Mouse (Mus musculus) embryonic facial prominence, embryonic 10.5 days (tissue): ENCODE measurements around the gene Rtbdn. TPM values are rescaled to one million over a fixed set of nuclear protein-coding genes. Genes with fewer than 3 reads are reported as not detected.
A peak's percentile ranks its signal among the peaks of the same experiment; 100 is the strongest.

ENCODE experiments used
- DNase-seq: peaks from one replicate; pipeline ENCODE4 v3.0.0-alpha.2; 2017; ENCODE audit warnings: low spot score
- H3K27ac ChIP-seq: fragments of 300-500 bp; sonication (generic); replicated peaks from 2 replicates; pipeline ENCODE4 v1.5.1; 2016; ENCODE audit warnings: mild to moderate bottlenecking
- H3K27me3 ChIP-seq: fragments of 300-500 bp; sonication (generic); replicated peaks from 2 replicates; pipeline ENCODE4 v1.6.1; 2016; ENCODE audit warnings: low read depth, mild to moderate bottlenecking; ENCODE audit not compliant: poor library complexity, severe bottlenecking
- H3K36me3 ChIP-seq: fragments of 300-500 bp; sonication (generic); replicated peaks from 2 replicates; pipeline ENCODE4 v1.6.1; 2016; ENCODE audit warnings: mild to moderate bottlenecking, moderate library complexity
- H3K4me1 ChIP-seq: fragments of 300-500 bp; sonication (generic); 2 replicates; pipeline ENCODE4 v1.6.1; 2016
- H3K4me3 ChIP-seq: fragments of 300-500 bp; sonication (generic); 2 replicates; pipeline ENCODE4 v1.5.1; 2016; ENCODE audit warnings: mild to moderate bottlenecking, moderate library complexity
- H3K9me3 ChIP-seq: fragments of 300-500 bp; sonication (generic); 2 replicates; pipeline ENCODE4 v1.6.1; 2016; ENCODE audit warnings: mild to moderate bottlenecking
- WGBS: fragments of 180-500 bp; shearing (Covaris S2); methylation state at CpG from one replicate; pipeline ENCODE4 v1.1.7; 2016; 5-methylcytosine and 5-hydroxymethylcytosine counted together
- polyA plus RNA-seq: library from polyadenylated mRNA; unstranded; fragments of >200 nt; fragmentation: Nextera tagmentation; extraction: Ambion mirVana; gene quantifications from 2 replicates; pipeline ENCODE4 v1.2.1, GENCODE M21; 2016

Gene Rtbdn
- polyA plus RNA-seq, 1 experiment from 2014 or later = 0.91 TPM

DNA sequence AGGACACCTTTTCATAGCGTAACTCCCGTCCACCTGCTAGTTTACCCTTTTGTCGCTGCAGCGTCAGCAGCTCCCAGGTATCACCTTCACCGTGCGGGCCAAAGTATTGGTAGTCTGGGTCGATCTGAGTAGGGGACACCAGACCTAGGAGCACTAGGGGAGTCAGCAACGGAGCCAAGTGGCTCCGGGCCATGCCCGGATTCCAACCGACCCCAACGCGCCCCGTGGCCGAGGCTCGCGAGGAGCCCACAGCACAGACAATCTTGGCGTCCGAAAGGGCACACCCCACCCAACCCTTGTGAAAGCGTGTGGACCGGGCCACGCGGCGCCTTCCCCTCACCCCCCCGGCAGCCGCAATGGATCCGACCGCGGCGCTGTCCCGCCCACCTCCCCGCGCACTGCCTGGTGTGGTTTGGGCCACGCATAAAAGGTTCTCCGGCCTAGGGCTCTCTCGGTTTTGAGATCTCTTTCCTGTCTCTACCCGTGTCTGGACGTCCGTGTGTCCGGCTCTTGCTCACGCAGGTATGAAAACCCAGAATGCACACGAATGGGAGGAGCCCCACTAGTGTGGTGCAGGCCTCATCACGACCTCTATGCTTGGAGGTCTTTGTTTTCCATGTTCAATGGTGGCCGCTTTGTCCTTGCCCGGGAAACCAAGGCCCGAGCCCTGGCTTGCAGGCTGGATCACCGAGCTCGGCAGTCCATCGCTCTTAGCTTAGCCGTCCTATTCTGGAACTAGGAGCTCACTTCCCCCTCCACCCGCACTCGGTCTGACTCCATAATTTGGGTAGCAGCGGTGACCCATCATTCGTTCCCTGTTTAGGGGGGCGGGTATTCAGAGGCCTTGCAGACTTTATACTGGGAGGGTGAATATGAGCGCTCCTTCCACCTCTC lies 22.7 kb downstream of the Rtbdn start, which contains the start of the genes Gm49661, Prdx2 and Rnaseh2a:
Gene Gm49661 (minus strand): TSS at position 193 of the 894 bp plus-strand sequence.
Gene Prdx2 (plus strand): TSS at position 347 of the 894 bp plus-strand sequence.
Gene Rnaseh2a (minus strand): TSS at position 527 of the 894 bp plus-strand sequence.
- Histone ChIP-seq H3K36me3 (peaks cover 41% of the 10 kb centered on the region), H3K27ac (peak within 1 kb of the TSS; percentile 97), H3K27me3 (no peaks in the 10 kb centered on the region), H3K9me3 (no peaks in the 10 kb centered on the region), H3K4me3 (peak within 1 kb of the TSS; percentile 80), H3K4me1 (peaks cover 62% of the 10 kb centered on the region)
- under 1% methylated on average over 56 of the region's 56 CpGs for WGBS
- DNase-seq = peak; percentile 90

DNA sequence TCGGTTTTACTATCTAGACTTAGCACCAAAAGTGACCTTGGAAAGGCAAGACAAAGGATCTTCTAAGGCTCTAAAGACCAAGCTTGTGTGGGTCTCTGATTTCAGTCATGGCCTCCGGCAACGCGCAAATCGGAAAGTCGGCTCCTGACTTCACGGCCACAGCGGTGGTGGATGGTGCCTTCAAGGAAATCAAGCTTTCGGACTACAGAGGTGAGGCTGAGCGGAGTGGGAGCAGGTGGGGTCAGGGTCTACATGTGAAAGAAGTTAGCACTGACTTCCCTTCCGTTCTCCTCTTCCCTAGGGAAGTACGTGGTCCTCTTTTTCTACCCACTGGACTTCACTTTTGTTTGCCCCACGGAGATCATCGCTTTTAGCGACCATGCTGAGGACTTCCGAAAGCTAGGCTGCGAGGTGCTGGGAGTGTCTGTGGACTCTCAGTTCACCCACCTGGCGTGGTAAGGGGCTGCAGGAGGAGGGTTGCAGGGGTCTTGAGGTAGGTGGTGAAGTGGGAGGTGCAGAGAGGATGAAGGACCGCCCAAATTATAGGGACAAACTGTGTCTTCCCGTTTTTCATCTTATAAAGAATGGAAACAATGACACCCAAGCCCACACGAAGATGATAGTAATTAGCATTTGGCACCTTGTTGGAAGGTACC lies 23.5 kb downstream of the Rtbdn start:
- Histone ChIP-seq H3K4me3 (peak overlapping the region; percentile 80), H3K27me3 (no peaks in the 10 kb centered on the region), H3K4me1 (peaks cover 62% of the 10 kb centered on the region), H3K36me3 (peaks cover 49% of the 10 kb centered on the region), H3K9me3 (no peaks in the 10 kb centered on the region), H3K27ac (peak overlapping the region; percentile 97)
- DNase-seq = peak; percentile 56
- WGBS = 12% methylated on average over 21 of the region's 21 CpGs

DNA sequence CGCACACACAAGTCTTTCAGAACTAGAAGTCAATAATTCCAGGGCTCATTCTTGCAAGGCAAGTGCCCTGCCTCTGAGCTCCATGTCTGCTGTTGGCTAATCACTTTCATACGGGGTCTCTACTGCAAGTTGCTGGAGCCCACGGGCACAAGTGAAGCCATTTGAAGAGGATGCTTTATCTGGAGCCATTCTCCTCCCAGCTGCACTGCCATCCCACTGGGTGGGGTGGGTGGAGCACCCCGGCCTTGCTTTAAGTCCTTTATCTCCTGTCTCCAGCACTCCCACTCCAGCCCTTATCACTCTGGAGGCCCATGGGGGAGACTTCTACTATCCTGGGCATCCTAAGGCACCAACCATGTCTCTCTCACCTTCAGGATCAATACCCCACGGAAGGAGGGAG lies 24.1 kb downstream of the Rtbdn start:
- peaks cover 50% of the 10 kb centered on the region for H3K36me3 ChIP-seq
- WGBS = 69% methylated on average over 5 of the region's 5 CpGs
- DNase-seq = no peak
- H3K9me3 ChIP-seq = no peaks in the 10 kb centered on the region
- H3K4me1 ChIP-seq = peaks cover 64% of the 10 kb centered on the region
- peak overlapping the region; percentile 80 for H3K4me3 ChIP-seq
- H3K27ac ChIP-seq = peak overlapping the region; percentile 97
- no peaks in the 10 kb centered on the region for H3K27me3 ChIP-seq

DNA sequence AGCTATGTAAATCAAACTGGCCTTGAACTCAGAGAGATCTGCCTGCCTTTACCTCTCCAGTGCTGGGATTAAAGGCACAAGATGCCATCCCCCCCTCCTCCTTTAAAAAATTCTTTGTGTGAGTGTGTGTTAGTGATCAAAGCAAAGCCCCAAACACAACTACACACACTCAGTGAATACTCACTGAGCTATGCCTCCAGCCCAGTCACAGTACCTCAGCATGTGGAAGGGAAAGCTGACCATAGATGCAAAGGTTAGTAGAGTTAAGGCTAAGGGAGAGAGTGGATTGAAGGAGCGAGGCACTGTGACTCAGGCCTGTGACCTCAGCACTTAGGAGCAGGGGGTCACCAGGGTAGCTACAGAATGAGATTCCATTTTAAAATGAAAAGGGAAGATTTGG lies 26.3 kb downstream of the Rtbdn start:
- no peak overlapping the region for H3K27ac ChIP-seq
- peaks cover 50% of the 10 kb centered on the region for H3K36me3 ChIP-seq

DNA sequence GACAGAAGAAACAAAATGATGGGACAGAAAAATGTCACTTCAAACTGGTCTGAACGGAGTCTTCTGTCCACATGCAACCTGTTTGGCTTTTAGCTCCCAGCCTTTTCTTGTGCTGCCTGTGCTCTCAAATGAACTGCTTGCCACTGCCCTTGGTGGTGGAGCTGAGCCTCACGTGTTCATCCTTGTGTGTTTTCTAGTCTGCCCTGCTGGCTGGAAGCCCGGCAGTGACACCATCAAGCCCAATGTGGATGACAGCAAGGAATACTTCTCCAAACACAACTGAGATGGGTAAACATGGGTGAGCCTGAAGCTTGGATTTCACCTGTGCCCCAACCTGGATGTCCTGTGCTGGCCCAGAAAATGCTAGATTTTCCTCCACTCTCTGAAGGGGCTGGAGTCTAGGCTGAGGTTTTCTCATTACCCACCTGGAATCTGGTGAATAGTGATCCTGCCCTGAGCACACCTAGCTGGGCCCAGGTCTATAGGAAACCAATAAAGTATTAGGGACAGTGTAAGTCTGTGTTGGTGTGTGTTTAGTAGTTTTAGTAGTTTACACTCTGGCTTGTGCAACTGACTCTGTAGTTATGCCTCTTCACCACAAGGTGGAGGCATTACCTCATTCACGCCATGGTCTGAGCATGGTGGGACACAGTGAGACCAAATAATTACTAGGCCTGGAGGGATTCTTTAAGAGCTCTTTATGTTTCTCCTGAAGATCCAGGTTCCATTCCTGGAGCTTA lies 27.2 kb downstream of the Rtbdn start:
- Histone ChIP-seq H3K27me3 (peaks cover 22% of the 10 kb centered on the region), H3K4me3 (peak overlapping the region; percentile 21; the same call in 1 of the 2 replicates), H3K9me3 (no peaks in the 10 kb centered on the region), H3K27ac (no peak overlapping the region), H3K36me3 (peaks cover 50% of the 10 kb centered on the region), H3K4me1 (peaks cover 65% of the 10 kb centered on the region)
- DNase-seq = peak; percentile 54
- WGBS = 67% methylated on average over 4 of the region's 4 CpGs

More for the DNA sequence above, 26.3 kb downstream of the Rtbdn start:
- Histone ChIP-seq H3K4me1 (peaks cover 65% of the 10 kb centered on the region), H3K27me3 (peaks cover 13% of the 10 kb centered on the region), H3K4me3 (peak overlapping the region; percentile 22; the same call in 1 of the 2 replicates), H3K9me3 (no peaks in the 10 kb centered on the region)
- DNase-seq = no peak
- 84% methylated on average over 1 of the region's 1 CpGs for WGBS

DNA sequence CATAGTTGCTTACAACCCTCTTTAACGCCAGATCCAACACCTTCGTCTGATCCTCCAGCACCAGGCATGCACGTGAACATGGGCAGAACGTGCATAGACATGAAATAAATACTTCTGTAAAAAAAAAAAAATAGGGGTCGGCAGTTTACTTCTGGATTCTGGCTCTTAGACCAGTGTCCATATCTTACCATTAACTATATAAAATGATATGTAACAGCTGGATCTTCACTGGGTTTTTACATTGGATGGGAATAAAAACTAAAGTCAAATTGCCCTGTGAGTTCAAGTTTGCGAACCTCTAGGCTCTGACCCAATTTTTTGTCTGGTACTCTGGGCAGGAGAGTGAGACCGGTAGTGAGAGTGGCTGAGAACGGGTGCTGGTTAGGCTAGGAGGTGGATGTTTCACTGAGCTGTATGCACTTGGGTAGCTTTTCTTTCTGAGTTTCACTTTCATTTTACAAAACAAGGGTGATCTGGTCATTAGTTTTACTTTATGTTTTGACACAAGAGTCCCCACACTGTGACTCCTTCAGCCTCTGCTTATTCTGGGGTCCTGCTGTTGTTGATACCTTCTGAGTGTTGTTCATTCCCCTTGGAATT lies 27.9 kb downstream of the Rtbdn start:
- H3K36me3 ChIP-seq = peaks cover 50% of the 10 kb centered on the region
- 84% methylated on average over 8 of the region's 8 CpGs for WGBS
- no peaks in the 10 kb centered on the region for H3K9me3 ChIP-seq
- peak overlapping the region; percentile 73; the same call in 1 of the 2 replicates for H3K4me3 ChIP-seq
- peaks cover 67% of the 10 kb centered on the region for H3K4me1 ChIP-seq
- peaks cover 29% of the 10 kb centered on the region for H3K27me3 ChIP-seq
- H3K27ac ChIP-seq = no peak overlapping the region
- DNase-seq = no peak

DNA sequence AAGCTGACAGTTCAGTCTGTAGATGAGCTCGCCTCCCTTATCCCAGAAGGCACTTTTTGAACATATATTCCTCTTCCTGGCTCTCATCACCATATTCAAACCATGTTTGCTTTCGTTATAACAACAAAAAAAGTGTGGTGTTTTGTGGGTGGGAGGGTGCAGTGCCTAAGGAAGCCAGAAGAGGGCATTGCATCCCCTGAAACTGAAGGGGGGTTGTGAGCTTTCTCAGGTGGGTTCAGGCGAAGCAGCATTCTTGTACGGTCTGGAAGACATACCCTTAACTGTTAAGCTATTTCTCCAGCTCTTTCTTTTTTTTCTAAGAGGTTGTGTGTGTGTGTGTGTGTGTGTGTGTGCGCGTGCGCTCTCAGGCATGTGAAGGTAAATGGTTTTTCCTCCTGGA lies 28.6 kb downstream of the Rtbdn start:
- H3K27ac ChIP-seq = no peak overlapping the region
- WGBS = 25% methylated on average over 7 of the region's 7 CpGs
- DNase-seq = peak; percentile 74
- H3K27me3 ChIP-seq = peaks cover 35% of the 10 kb centered on the region
- peak overlapping the region; percentile 73 for H3K4me3 ChIP-seq
- peaks cover 71% of the 10 kb centered on the region for H3K4me1 ChIP-seq
- no peaks in the 10 kb centered on the region for H3K9me3 ChIP-seq
- peaks cover 49% of the 10 kb centered on the region for H3K36me3 ChIP-seq

DNA sequence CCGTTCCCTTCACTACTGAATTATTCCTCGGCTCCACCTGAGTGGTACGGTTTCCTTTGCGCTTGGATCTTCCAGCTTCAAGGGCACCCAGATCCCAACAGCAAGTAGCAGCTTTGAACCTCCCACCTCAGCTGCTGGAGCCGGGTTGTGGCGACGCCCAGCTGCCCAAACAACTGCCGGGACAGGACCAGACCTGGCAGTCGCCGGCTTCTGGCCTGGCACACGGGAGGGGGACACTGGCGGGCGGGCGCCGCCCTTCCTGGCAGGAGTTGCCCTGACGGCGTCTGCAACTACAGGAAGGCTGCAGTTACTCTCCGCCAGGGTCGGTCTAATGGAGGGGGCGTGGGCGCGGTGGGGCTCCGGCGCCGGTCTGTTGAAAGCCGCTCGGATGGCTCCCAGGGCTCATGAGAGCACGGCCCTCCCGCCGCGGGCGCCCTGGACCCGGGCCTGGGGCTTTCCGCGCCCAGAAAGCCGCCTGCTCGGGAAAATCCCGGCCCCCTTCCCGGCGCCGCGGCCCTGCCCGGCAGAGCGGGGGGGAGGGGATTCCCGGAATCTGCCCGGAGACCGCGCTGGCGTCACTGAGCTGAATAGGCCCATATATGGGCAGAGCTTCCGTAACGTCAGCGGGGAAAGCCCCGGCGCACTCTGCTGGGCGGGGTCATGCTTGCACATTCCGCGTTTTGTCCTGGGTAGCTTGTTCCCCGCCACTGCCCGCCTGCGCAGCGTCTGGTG lies 29.4 kb downstream of the Rtbdn start:
- Histone ChIP-seq H3K27ac (peak overlapping the region; percentile 80), H3K36me3 (peaks cover 42% of the 10 kb centered on the region), H3K27me3 (peaks cover 43% of the 10 kb centered on the region), H3K4me3 (peak overlapping the region; percentile 73), H3K4me1 (peaks cover 71% of the 10 kb centered on the region), H3K9me3 (no peaks in the 10 kb centered on the region)
- peak; percentile 95 for DNase-seq
- 1% methylated on average over 61 of the region's 61 CpGs for WGBS

DNA sequence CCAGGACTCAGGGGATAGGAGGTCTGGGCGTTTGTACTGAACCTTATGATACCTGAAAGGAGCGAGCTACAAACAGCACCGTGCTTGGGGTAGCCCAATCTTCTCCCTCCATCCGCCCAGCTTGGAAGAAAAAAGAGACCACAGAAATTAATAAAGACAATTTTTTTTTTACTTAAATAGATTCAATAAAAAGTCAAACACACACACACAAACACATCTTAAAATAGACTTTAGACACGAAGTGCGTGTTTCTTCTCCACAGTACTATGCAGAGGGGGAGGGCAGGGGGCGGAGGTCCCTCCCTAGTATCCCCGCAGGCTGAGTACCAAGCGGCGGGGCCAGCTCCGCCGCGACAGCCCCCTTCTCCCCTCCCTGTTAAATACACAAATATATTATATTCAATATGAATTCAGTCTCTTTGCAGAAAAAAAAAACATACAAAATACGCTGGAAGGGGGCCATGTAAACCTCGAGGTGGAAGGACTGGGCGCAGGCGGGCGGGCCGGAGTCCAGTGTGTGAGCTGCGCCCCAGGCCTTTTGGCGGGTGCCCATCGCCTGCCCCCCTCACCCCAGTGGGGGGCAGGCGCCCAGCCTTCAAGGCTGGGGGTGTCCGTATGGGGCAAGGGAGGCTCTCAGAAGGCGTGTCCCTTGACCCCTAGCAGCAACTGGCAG lies 30.1 kb downstream of the Rtbdn start:
- H3K27me3 ChIP-seq = peaks cover 46% of the 10 kb centered on the region
- peak overlapping the region; percentile 73 for H3K4me3 ChIP-seq
- DNase-seq = no peak
- peaks cover 35% of the 10 kb centered on the region for H3K36me3 ChIP-seq
- WGBS = 2% methylated on average over 25 of the region's 25 CpGs
- H3K27ac ChIP-seq = peak overlapping the region; percentile 80
- no peaks in the 10 kb centered on the region for H3K9me3 ChIP-seq
- peaks cover 72% of the 10 kb centered on the region for H3K4me1 ChIP-seq

DNA sequence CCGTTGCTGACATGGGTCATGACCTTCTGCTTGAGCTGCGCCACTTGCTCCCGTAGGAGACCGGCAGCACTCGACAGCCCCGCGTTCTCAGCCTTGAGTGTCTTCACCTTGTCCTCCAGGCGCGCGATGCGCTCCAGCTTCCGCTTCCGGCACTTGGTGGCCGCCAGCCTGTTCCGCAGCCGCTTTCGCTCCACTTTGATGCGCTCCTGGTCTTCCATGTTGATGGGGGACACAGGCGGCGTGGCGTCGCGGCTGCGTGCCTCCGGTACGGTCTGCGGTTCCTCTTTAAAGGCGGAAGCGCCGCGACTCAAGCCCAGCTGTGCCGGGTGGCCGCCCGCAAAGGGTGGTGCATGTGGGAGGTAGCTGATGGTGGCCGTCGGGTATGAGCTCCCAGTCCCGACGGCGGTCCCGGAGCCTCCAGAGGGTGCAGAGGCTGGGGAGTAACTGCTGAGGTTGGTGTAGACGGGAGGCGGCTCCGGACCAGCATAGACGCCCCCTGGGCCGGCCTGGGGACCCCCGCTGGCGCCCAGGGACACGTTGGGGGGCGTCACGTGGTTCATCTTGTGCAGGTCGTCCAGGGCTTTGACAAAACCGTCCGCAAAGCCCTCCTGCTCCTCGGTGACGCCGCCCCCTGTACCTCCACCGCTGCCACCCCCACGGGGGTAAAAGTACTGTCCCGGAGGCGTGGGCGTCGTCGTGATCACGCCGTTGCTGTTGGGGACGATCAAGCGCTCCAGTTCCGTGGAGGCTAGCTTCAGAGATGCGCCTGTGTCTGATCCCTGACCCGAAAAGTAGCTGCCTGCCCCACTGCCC lies 30.9 kb downstream of the Rtbdn start:
- H3K9me3 ChIP-seq = no peaks in the 10 kb centered on the region
- H3K27ac ChIP-seq = peak overlapping the region; percentile 78
- H3K27me3 ChIP-seq = peaks cover 54% of the 10 kb centered on the region
- H3K36me3 ChIP-seq = peaks cover 28% of the 10 kb centered on the region
- peaks cover 80% of the 10 kb centered on the region for H3K4me1 ChIP-seq
- WGBS = 1% methylated on average over 70 of the region's 70 CpGs
- peak overlapping the region; percentile 73 for H3K4me3 ChIP-seq
- DNase-seq = peak; percentile 73
